Comparison of ENCODE assay signal across 15 mouse cellular contexts in the genomic region with DNA sequence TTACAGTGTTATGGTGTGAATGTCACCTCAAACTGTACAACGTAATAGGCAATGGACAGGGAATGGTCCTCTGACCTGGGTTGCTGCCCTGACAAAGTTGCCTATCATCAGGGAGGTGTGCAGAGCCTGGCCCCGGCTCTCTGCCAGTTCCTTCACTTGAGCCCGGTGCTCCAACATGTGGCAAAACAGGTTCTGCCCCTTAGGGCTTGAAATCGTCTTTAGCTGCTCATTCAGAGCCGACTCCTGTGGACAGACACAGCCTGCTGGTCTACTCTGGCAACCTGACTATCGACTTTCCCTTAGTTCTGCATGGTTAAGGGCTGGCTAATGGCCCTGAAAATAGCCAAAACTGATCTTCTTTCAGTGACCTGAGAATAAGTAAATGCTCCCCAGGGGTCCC. TPM values are rescaled to one million over a fixed set of nuclear protein-coding genes. Genes with fewer than 3 reads are reported as not detected.
DNase-seq lines count a peak whose midpoint lies in the region; ATAC-seq lines count a peak whose summit lies in the region.
"Had no signal": no experiment of that assay in that cellular context is flagged by ENCODE, and none has a peak within 500 bp of the region (broad histone marks: within the 10 kb centered on the region; RNA-seq: fewer than 3 reads in every experiment).

No protein-coding gene starts in this region.

- H3K9ac ChIP-seq in kidney, embryonic 16.5 days (replicated peaks; ENCODE audit: low read length) = no peak overlapping the region
- H3K9ac ChIP-seq: heart, embryonic 13.5 days; liver, embryonic 15.5 days; neural tube, embryonic 15.5 days had no signal

- H3K27ac ChIP-seq in kidney, embryonic 16.5 days (ENCODE audit: low read length) = peak overlapping the region; percentile 61
- H3K27ac ChIP-seq: heart, embryonic 13.5 days; hindbrain, postnatal 0 days; liver, embryonic 15.5 days; neural tube, embryonic 15.5 days had no signal

- DNase-seq in urinary bladder, adult 2 months (ENCODE audit: low spot score) = peak; percentile 35
- no peak for DNase-seq in urinary bladder, postnatal 10 days (ENCODE audit: low spot score)
- peak; percentile 73 for DNase-seq in lung, postnatal 14 days
- DNase-seq in liver = no peak
- no peak for DNase-seq in cerebellum, adult 9-10 months
- DNase-seq in adrenal gland, postnatal 4 days (ENCODE audit: low spot score in 2 of 2) = no peak
- DNase-seq in cerebellum, postnatal 25 days = no peak
- DNase-seq: cerebellum, postnatal 36 days; midbrain, embryonic 14.5 days had no signal

- 26% methylated on average over 6 of the region's 6 CpGs for whole genome bisulfite sequencing in kidney, embryonic 16.5 days

- H3K4me3 ChIP-seq in kidney, embryonic 16.5 days (ENCODE audit: low read length) = no peak overlapping the region
- H3K4me3 ChIP-seq: heart, embryonic 13.5 days; liver, embryonic 15.5 days; neural tube, embryonic 15.5 days had no signal

- peaks cover 20% of the 10 kb centered on the region for H3K4me1 ChIP-seq in kidney, embryonic 16.5 days (ENCODE audit: insufficient read depth, low read length)
- H3K4me1 ChIP-seq: liver, embryonic 15.5 days; neural tube, embryonic 15.5 days had no signal

- H3K36me3 ChIP-seq in kidney, embryonic 16.5 days (ENCODE audit: insufficient read depth, low read length) = no peaks in the 10 kb centered on the region
- H3K36me3 ChIP-seq: heart, embryonic 13.5 days; liver, embryonic 15.5 days; neural tube, embryonic 15.5 days had no signal

- ATAC-seq in kidney, embryonic 16.5 days (ENCODE audit: low FRiP score, low TSS enrichment) = peak; percentile 72; the same call in 1 of the 2 replicates
- ATAC-seq: forebrain, embryonic 14.5 days; hindbrain, postnatal 0 days had no signal

- H3K27me3 ChIP-seq in kidney, embryonic 16.5 days (ENCODE audit: insufficient read depth, low read length) = no peaks in the 10 kb centered on the region
- H3K27me3 ChIP-seq: liver, embryonic 15.5 days; neural tube, embryonic 15.5 days had no signal

- H3K9me3 ChIP-seq in kidney, embryonic 16.5 days (ENCODE audit: low read length) = no peaks in the 10 kb centered on the region
- H3K9me3 ChIP-seq: heart, embryonic 13.5 days; liver, embryonic 15.5 days; neural tube, embryonic 15.5 days had no signal

- no peak overlapping the region for H3K4me2 ChIP-seq in kidney, embryonic 16.5 days (replicated peaks; ENCODE audit: low read depth, low read length)
- H3K4me2 ChIP-seq: heart, embryonic 13.5 days; liver, embryonic 15.5 days; neural tube, embryonic 15.5 days had no signal

RNA-seq across cellular contexts. Expression of gene Pla2g4b, which starts 27.0 kb away (rescaled TPM):
- polyA plus RNA-seq in urinary bladder, adult 2 months (2012; rRNA removed) = 4.5 and 4.6 TPM in 2 replicates
- 2.0 and 2.6 TPM in 2 replicates for polyA plus RNA-seq in kidney, embryonic 16.5 days (2015; fragmentation: Nextera tagmentation; extraction: Ambion mirVana)
- 1 to 10 TPM; 3.6 to 3.7 TPM for total RNA-seq in adrenal gland, postnatal 4 days (2021)

RNA-seq across cellular contexts. Expression of gene Gm28042, which starts 32.9 kb away (rescaled TPM):
- polyA plus RNA-seq in urinary bladder, adult 2 months (2012; rRNA removed) = 3.6 and 3.9 TPM in 2 replicates
- polyA plus RNA-seq in kidney, embryonic 16.5 days (2015; fragmentation: Nextera tagmentation; extraction: Ambion mirVana) = 4.0 and 6.0 TPM in 2 replicates
- total RNA-seq in adrenal gland, postnatal 4 days (2021) = 1 to 10 TPM; 1.5 to 4.2 TPM

RNA-seq across cellular contexts. Expression of gene Jmjd7, which starts 32.9 kb away (rescaled TPM):
- polyA plus RNA-seq in urinary bladder, adult 2 months (2012; rRNA removed) = 5.5 and 6.2 TPM in 2 replicates
- 24.7 and 25.2 TPM in 2 replicates for polyA plus RNA-seq in kidney, embryonic 16.5 days (2015; fragmentation: Nextera tagmentation; extraction: Ambion mirVana)
- 10 to 100 TPM; 15.0 to 16.8 TPM for total RNA-seq in adrenal gland, postnatal 4 days (2021)

Comparison
In these comparisons a context has a peak if more than half of its experiments do, and no peak if none do; other contexts are left out.
1. DNase-seq: peak in urinary bladder, adult 2 months (single experiment) and lung, postnatal 14 days (single experiment); none in urinary bladder, postnatal 10 days (single experiment), liver (single experiment), cerebellum, adult 9-10 months (single experiment), adrenal gland, postnatal 4 days (0 of 2) and cerebellum, postnatal 25 days (0 of 2).